Mouse (Mus musculus) left cerebral cortex, postnatal 4 days (tissue): ENCODE results near the gene Eml2. TPM values are rescaled to one million over a fixed set of nuclear protein-coding genes. Genes with fewer than 3 reads are reported as not detected.
A peak's percentile ranks its signal among the peaks of the same experiment; 100 is the strongest.

ENCODE experiments used
- DNase-seq: peaks from one replicate; pipeline ENCODE4 v3.0.0-alpha.2; 2022
- intact Hi-C: fragments of 180-260 bp; cut with DNase I; formaldehyde crosslinking; loops from one replicate; pipeline ENCODE4 v1.15.1; 2025
- total RNA-seq, 2 experiments: library from RNA; stranded (reverse); gene quantifications; 2 replicates each; pipeline ENCODE4 v1.2.3; 2021

The Eml2 gene
- total RNA-seq, 2 experiments from 2014 or later = 102 to 106 TPM

DNA sequence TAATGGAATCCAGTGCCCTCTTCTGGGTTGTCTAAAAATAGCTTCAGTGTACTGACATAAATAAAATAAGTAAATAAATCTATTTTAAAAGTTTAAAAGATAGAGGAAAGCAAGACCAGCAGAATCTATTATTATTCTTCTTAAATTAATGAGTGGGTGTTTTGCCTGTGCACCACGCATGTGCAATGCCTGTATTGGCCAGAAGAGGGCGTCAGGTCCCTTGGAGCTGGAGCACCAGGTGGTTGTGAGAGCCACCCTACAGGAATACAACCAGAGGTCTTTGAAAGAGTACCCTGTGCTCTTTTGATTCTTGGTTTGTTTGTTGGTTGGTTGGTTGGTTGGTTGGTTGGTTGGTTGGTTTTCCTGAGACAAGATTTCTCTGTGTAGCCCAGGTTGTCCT is 21.8 kb downstream of the Eml2 start:
- intact Hi-C loops = no loop called here
- DNase-seq = no peak

DNA sequence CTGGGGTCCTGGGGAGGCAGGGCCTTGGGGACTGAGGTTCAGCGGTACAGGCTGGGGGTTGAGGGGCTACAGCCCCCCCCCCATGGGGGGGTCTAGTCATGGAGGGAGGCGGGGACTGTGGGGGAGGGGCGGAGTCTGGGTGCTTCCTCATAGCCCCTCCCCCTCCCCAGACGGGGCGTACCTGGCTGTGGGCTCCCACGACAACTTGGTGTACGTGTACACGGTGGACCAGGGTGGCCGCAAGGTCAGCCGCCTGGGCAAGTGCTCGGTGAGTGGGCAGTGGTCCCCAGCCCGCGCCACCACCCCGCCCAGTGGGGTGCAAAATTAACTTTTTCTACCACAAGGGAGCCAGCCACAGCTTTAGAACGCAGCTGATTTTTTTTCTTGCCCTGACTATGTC is 25.4 kb downstream of the Eml2 start:
- intact Hi-C loops = no loop called here
- DNase-seq = no peak

DNA sequence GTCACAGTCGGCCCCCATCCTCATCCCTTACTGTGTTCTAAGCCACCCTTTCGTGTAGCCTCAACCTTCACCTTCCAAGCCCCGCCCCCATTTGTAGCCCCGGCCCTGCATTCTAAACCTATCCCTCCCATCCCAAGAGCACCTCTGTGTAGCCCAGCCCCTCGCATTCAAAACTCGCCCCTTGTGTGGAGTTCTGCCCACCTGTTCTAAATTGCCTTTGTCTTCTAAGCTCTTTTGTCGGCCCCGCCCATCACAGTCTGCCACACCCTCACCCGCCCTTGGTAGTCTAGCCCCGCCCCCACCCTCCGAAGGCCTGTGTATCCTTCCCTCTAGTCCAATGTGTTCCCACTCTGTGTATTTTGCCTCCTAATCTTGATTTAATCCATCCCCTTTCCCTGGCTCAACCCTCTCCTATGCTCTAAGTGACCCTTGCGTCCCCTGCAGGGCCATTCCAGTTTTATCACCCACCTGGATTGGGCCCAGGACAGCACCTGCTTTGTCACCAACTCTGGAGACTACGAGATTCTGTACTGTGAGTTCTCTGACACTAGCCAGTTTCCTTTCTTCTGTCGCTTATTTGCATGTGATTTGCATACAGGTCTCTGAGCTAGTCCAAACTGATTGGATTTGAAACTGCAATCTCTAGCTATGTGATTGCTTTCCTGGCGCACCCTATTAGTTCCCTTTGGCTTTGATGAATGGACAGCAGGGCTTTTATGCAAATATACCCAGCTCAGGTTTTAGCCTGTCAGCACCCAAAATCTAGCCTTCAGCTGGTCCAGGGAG is 26.0 kb downstream of the Eml2 start:
- no peak for DNase-seq
- intact Hi-C loops = no loop called here

DNA sequence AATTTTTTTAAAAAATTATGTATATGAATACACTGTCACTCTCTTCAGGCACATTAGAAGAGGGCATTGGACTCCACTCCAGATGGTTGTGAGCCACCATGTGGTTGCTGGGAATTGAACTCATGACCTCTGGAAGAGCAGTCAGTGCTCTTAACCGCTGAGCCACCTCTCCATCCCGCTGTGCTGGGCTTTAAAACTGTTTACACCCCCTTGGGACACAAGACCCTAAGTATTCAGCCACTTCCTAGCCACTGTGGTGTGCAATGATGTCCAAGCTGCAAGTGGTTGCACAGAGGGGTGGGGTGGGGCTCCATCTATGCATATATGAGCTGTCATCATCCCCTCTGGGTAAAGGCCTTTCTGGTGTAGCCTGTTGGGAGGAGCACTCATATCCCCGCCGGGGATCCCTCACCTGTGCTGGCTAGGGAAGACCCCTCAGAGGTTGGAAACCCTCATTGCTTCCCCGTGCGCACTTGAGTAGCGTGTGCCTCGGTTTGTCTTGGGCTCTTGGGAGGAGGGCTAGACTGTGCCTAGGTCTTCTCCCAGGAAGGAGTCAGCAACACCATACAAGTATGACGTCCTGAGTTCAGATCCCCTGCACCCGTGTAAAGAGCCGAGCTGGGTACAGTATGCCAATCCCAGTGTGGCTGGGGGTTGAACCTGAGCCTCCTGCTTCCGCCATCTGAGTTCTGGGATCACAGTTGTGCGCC is 32.1 kb downstream of the Eml2 start:
- intact Hi-C loops = no loop called here

DNA sequence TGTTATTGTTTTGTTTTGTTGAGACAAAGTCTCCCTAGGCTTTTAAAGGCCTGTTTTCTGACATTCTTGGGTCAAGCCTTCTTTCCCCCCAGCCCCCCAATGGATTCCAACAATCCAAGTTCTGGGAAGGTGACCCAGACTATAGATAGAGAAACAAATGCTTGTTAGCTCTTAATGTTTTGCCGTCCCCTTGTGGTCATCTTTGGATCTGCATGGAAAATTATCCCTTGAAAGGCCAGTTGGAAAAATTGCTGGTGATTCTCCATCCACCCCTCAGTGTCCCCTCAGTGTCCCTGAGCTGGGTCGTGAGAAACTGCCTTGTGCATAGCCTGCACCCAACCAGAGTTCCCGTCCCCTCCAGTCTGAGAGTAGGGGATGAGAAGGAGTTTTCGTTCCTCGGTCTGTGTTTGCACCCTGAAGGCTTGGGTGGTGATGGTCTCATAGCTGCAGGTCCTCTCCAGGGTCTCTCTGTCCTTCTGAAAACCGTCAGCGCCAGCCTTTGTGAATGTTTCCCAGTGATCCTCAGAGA is 32.8 kb downstream of the Eml2 start:
- intact Hi-C loops = no loop called here
- DNase-seq = peak; percentile 47

More for the DNA sequence above, 32.1 kb downstream of the Eml2 start:
- no peak for DNase-seq

DNA sequence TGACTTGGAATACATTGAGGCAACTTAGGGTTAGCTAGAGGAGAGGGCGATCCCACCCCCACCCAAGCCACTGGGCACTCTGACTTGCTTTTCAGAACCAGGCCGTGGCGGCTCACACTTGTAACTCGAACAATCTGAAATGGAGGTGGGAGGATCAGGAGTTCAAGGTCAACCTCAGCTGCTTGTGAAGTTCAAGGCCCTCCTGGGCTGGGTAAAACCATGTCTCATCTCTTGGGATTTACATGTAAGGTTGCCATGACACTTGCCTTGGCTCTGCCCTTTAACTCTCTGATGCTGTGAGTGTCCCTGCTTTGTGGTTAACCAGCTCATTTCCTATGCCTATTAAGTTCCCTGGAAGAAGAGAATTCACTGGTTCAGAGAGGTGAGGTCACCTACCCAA is 33.3 kb downstream of the Eml2 start:
- intact Hi-C loops = no loop called here
- DNase-seq = no peak

DNA sequence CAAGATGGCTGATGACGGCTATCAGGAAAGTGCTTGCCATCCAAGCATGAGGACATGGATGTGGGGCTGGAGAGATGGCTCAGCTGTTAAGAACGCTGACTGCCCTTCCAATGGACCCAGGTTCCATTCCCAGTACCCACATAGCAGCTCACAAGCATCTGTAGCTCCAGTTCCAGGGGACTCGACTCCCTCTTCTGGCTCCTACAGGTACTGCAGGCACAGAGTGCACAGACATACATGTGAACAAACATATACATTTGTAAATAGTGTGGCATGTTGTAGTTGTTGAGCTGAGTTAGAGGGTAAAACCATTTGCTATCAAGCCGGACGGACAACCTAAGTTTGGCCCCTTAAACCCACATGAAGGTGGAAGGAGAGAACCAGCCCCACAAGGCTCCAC is 33.8 kb downstream of the Eml2 start:
- intact Hi-C loops = no loop called here
- DNase-seq = no peak

DNA sequence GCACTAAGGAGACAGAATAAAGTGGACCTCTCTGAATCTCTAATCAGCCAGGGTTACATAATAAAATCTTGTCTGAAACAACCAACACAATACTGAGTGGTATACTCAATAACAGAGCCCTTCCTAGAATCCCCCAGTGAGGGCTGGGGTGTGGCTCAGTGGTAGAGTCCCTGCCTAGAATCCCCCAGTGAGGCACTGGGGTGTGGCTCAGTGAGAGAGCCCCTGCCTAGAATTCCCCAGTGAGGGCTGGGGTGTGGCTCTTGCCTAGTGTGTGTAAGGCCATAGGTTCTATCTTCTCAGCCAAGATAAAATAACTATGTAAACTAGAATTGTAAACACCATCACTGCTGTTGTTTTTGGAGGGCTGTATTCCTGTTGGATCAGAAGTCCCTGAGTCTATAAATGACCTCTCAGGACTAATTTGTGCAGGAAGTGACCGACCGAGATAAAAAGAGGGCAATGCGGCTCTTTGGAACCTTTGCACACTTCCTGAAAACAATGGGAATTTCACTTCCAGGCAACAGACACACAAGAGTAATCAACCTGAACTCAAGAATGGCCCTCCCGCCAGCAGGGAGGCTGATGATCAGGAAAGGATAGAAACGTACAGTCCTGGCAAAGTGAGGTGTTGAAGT is 34.9 kb downstream of the Eml2 start:
- intact Hi-C loops = no loop called here

DNA sequence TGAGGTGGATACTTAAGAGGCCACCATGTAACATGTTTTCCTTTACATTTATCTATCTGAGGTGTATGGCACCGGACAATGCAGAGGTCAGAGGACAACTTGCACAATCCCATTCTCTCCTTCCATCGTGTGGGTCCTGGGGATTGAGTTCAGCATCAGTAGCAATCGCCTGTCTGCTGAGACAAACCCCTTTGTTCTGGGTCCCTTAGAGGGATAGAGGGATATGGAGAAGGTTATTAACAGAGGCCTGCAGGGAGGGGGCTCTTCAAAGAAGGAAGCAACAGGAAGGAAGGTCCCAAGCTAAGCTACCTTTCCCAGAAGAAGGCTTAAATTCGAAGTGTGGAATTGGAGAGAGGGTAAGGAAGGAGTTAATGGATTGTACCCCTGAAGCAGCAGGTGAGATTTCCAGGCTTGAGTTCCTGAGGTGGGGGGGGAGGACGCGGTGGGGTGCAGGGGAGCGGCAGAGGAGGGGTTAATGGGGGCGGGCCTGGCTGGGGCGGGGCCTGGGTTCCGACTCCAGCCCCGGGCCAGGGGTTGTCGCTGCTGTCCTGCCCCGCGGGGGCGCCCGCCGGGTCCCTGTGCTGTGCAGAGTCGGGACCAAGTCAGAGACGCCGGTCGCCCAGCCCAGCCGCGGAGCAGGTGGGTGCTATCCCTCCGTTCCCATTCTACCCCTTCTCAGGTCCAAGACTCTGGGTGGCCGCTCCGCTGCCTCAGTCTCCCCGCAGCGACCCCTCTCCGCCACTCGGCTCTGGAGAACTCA is 36.0 kb downstream of the Eml2 start, which contains the start of gene Gpr4:
Gene Gpr4, plus strand, starts transcription at position 543 of the 760 bp plus-strand sequence.
- DNase-seq = peak; percentile 31
- intact Hi-C loops = no loop called here

More for the DNA sequence above, 34.9 kb downstream of the Eml2 start:
- DNase-seq = no peak

DNA sequence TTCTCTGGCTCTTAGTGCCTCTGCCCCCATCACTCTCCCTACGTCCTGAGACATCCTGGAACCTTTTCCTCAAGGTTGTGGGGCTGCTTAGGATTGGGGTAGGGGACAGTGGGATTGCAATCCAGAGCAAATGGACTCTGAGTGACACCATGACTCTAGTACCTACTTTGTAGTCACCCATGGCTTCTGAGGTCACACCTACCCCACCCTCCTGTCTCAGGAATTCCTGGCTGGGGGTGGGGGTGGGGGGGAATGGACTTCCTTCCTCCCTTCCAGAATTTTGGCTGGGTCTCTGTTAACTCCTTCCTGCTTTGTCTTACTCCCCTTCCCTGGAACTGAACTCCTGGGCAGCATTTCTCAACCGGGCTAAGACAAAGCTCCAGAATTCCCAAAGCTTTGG is 37.2 kb downstream of the Eml2 start:
- intact Hi-C loops = no loop called here
- no peak for DNase-seq

DNA sequence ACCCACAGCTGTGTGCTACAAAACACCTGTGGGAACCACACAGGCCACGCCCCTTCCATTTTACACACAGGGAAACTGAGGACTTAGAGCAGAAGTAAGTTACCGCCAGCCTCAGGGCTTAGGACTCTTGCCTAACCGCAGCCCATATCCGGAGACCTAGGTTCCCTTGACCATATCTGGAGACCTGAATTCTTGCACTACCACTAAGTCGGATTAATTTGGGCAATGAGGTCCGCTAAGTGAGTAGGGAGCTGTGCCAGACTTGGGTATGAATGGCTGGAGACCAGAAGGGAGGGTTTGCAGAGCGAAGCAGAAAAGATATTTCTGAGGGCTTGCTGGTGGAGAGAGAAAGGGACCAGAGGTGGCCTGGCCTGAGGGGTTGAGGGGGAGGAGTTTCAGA is 38.1 kb downstream of the Eml2 start:
- intact Hi-C loops = no loop called here
- no peak for DNase-seq

DNA sequence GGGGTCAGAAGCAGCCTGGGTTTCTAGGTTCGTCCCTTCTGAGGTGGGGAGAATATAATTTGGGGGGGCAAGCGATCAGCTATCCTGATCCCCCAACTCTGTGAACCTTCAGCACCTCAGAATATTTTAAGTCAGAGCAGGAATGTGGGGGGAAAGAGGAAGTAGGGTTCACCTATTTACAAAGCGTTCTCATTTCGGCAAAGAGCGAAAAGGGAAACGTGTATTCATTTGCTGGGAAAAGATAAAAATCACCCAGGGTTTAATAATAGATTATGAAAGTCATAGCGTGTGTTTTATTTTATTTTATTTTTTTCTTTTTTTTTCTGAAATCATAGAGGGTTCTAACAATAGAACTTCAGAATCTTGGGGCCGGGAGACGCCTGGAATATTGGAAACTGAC is 38.7 kb downstream of the Eml2 start:
- DNase-seq = no peak
- intact Hi-C loops = no loop called here

DNA sequence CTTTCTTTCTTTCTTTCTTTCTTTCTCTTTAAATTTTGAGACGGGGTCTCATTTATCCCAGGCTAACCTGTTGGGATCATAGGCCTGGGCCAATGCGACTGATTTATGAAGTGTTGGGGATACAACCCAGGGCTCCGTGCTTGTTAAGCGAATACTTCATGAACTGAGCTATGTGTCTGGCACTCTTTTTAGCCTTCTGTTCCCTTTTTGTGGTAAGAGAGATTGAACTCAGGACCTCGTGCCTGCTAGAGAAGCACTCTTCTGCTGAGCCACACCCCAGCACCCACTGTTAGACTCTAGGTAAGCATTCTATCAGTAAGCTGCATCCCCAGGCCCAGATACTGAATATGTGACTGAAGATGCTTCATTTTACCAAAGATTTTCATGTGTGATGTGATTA is 41.3 kb downstream of the Eml2 start:
- intact Hi-C loops = no loop called here
- no peak for DNase-seq

DNA sequence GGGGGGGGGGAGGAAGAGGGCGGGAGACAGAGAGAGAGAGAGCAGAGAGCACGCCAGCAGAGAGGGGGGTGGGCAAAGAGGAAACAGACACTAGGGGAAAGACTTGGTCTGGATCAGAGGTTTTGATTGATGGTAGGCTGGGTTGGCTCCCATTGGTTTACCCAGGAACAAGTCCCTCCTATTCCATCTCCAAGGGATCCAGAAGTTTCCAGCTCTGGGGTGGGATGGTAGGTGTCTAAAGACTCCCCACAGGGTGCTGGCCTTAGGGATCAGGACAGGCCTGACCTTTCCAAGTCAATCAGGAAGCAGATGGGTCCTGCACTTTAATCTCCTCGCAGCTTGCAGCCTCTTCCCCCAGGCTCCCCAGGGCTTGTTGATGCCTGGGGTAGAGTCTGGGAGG is 41.7 kb downstream of the Eml2 start:
- intact Hi-C loops = no loop called here
- no peak for DNase-seq

DNA sequence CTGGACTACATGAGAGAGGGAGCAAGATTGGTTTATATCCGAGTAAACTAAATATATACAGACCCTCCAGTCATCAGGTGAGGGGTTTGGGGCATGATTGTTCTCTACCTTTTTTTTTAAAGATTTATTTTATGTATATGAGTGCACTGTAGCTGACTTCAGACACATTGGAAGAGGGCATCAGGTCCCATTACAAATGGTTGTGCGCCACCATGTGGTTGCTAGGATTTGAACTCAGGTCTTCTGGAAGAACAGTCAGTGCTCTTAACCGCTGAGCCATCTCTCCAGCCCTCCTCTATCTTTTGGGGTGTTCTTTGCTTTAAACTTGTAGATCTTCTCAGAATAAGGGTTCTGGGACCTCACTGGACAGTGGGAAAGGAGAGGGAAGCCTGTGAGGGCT is 43.8 kb downstream of the Eml2 start:
- intact Hi-C loops = no loop called here
- DNase-seq = no peak

DNA sequence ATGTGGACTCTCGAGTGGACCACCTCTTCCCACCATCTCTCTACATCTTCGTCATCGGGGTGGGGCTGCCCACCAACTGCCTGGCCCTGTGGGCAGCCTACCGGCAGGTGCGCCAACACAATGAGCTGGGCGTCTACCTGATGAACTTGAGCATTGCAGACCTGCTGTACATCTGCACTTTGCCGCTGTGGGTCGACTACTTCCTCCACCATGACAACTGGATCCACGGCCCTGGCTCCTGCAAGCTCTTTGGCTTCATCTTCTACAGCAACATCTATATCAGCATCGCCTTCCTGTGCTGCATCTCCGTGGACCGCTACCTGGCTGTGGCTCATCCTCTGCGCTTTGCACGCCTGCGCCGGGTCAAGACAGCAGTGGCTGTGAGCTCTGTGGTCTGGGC is 46.0 kb downstream of the Eml2 start:
- no peak for DNase-seq
- intact Hi-C loops = no loop called here

DNA sequence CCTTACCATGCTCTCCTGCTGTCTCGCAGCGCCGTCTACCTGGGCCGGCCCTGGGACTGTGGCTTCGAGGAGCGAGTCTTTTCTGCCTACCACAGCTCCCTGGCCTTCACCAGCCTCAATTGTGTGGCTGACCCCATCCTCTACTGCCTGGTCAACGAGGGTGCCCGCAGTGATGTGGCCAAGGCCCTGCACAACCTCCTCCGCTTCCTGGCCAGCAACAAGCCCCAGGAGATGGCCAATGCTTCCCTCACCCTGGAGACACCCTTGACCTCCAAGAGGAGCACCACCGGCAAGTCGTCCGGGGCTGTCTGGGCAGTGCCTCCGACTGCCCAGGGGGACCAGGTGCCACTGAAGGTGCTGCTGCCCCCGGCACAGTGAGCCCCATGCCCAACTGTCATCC is 46.7 kb downstream of the Eml2 start:
- intact Hi-C loops = no loop called here
- DNase-seq = no peak

DNA sequence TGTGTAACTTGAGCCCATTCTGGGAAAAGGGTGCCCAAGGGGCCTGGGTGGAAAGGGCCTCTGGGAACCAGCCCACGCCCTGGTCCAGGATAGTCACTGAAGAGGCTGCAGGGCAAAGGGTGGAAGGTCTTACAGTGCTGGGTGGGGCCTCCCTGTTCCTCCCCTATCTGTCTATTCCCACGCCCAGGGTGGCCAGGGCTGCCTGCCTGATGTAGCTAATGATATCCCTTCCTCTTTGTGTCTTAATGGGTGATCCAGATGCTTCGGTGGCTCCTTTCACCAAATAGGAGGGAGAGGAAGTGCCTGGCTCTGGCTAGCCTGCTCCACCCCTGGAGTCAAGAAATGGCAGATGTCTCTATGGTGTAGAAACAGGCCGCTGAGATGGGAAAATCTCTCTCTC is 48.7 kb downstream of the Eml2 start:
- DNase-seq = no peak
- intact Hi-C loops = no loop called here

DNA sequence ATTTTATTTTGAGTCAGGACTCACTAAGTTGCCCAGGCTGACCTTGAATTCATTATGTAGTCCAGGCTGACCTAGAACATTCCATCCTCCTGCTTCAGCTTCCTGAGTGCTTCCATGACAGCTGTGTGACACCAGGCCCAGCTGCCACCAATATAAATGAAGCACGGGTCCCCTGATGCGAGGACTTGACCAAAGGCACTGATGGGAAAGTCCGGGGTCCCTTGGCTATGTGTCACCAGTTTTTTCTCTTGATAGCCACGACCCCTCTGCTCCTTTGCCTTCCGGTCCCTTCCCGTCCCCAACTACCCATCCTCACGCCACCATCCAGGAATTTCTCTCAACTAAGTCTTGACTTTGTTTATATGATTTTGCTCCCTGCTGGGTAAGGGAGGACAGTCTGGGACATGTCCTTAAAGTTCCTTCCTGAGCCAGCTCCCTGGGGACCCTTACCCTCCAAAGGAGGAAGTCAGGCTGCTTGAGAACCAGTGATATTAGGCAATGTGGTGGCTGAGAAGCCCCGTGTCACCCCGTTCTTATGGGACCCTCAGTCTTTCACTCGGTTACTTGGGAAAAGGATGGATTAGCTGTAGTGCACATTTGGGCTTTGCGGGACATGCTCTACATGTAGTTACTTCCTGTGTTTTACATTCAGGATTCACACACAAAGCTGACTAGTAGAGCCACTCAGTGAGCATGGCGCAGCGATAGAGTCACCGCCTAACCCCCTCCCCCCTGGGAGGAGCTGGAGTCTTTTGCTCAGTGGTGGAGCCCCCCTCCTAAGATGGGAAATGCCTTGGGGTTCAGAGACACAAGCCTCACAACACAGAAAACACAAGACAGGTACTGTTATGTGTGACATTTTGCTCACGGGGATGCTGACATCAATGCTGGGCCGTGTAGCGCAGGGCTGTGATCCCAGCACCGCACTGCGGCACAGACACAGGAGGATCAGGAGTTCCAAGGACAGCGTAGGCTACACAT is 50.9 kb downstream of the Eml2 start:
- intact Hi-C loops = no loop called here
- DNase-seq = peak; percentile 26
